Mouse (Mus musculus) adipocyte (in vitro differentiated cells): ENCODE data around the gene Specc1l.
A peak's percentile ranks its signal among the peaks of the same experiment; 100 is the strongest.

ENCODE experiments used
- DNase-seq: peaks from one replicate; pipeline ENCODE4 v3.0.0-alpha.2; 2016; ENCODE audit warnings: low spot score

Specc1l gene

DNA sequence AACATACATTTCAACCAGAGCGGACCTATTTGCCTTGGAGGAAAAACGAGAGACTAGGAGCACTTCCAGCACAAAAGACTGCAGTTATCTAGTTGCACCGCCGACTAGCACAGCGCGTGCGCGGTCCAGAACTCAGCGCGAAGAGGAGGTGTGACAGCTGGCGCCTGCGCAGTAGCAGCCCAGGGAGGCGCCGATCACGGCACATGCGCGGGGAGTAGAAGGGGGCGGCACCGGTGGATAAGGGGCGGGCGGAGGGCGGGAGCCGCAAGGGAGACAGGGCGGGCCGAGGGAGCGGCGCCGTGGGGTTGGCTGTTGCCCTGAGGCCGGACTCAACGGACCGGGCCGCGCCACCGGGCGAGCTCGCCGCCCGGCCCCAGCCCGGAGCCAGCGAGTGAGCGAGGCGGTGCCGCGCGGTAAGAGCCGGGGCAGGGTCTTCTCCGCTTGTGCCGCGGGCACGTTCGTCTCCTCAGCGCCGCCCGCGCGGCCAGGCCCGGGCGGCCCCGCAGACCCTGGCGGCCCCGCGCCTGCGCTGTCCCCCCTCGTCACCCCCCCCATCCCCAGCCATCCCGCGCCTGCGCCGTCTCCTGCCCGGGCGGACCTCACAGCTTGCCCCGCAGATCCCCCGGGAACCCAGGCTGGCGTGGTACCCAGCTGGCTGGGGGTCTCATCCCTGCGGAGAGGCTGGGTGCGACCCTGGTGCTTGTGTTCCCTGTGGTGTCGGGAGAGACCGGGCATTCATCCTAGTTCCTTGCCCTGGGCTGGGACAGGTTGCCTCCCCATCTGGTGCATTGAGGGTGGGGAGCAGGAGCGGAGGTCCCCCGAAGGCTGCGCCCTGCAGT lies at the start of gene Specc1l:
TSS of gene Specc1l (plus strand) at position 267 of the 839 bp plus-strand sequence.
- DNase-seq = peak; percentile 97

DNA sequence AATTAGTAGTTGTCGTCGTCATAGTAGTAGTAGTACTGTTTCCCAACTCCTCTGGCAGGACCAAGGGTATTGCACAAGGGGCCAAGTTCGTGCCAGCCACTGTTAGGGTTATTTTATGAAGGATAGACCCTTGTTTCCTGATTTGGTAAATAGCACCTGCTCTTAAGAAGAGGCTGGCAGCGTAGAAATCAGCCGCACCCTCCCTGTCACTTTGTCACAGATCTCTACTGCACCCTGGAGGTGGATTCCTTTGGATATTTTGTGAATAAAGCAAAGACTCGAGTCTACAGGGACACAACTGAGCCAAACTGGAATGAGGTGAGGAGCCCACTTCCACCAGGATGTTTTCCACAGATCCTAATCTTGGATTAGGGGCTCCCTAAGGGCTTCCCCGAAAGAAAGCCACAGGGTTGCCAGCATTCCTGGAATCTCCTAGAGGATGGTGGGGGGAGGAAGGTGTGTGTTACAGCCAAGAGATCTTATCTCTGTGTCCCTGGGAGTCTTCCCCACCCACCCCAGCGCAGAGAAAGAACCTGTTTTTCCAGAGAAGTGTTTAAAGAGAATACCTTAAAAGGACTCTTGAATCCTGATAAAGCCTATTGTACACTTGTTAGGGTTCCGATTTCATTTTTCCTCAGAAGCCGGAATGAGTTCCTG lies 45.9 kb upstream of the Specc1l start:
- peak; percentile 68 for DNase-seq

DNA sequence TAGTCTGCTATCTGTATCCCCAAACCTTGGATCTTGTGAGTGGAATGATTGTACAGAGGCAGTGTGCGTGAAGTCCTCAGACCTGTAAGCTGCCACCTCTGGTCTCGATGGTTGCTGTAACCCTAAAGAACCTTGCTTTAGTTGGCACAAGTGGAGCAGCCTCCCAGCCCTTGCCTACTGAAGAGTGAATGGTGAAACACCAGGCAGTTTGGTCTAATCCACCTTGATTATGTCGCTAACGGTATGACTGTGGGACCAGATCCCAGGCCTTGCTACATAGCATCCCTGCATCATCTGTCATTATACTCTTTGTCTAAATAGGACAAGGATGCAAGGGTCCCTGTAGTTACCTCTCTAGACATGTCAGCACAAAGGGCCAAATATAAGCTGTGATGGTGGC lies 45.3 kb upstream of the Specc1l start:
- DNase-seq = peak; percentile 39

DNA sequence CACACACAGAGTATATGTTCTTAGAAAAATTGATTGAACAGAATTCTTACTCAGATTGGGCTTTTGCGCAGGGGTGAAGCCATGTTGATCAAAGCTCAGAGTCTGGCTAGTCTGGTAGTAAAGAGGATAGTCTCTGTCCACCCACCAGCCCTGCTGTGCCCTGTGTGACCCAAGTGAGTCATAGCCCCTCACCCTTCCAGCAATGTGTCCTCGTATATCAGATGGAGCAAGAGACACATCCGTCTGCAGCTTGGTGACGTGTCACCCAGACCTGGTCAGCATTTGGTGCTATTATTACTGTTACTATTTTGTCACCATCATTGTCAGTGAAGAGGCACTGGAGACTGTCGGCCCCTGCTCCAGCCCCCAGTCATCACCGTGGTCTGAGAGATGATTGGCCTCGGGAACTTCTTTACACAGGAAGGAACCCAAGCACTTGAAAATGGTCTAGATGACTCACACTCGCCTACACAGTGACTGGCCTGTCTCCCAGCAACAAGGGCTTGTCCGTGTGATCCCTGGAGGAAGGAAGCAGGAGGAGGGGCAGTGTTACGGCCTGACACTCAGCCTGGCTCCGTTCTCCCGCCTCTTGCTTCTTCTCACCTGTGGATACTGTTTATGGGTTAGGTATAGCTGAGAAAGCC lies 41.5 kb upstream of the Specc1l start:
- peak; percentile 66 for DNase-seq

DNA sequence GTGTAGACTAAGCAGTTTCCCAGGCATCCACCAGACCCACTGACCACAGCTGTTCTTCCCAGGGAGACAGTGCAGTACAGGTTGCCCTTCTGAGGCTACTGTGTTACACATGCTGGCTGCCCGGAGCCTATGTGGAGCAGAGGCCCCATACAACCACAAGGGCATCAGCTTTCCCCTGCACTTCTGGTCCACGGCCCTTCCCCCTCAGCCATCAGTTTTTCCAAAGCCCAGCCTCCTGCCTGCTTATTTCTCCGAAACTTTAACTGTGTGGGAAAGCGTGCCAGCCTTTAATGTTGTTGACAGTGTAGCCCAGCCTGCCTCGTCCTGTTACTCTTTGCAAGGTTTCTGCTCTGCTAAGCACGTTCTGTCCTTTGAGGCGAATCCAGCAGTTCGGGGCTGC lies 38.8 kb upstream of the Specc1l start:
- DNase-seq = no peak

DNA sequence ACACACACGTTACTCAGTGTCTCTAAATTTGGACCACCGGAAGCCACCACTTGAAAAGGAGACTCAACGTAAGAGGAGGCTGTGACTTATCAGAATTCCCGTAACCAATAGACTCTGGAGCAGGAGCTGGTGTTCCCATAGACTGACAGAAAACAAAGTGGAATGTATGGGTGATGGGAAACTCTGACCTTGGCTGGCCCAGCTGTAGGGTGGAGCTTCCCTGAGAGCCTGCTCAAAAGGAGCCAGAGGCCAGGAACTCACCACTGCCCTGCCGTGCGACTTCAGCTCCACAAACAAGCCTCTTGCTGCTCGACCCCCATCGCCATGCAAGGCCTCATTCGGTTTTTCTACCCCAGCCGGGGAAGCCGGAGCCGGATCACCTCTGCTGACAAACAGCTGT lies 38.2 kb upstream of the Specc1l start:
- peak; percentile 21 for DNase-seq

DNA sequence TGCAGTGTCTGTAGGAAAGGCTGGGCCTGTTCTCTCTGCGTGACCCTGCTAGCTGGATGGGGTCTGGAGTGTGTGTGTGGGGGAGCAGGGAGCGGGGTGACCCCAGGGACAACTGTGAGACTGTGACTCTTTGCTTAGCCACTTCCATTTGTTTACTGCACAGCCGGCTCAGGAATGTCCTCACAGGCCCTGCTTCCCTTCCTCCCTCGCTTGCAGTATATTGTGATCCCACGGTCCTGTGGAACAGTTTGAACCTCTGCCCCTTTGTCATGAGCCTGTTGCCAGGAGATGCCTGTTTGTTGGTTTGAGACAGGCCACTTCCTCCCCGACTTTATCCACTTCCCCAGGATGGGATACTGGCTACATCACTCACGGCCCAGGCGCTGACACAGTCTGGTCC lies 35.4 kb upstream of the Specc1l start:
- no peak for DNase-seq

DNA sequence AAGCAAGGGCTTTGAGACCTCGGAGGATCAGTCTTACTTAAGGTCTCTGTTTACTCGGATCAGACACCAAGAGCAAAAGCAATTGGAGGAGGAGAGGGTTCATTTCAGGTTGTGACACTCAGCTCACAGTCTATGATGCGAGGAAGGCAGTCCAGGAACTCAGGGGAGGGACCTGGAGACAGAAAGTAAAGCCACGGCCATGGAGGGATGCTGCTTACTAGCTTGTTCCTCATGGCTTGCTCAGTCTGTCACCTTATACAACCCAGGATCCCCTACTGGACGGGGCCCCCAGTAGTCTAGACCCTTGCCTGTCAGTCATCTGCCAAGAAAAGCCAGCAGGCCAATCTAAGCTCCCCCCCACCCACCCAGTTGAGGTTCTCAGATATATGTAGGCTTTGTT lies 33.0 kb upstream of the Specc1l start:
- DNase-seq = no peak

DNA sequence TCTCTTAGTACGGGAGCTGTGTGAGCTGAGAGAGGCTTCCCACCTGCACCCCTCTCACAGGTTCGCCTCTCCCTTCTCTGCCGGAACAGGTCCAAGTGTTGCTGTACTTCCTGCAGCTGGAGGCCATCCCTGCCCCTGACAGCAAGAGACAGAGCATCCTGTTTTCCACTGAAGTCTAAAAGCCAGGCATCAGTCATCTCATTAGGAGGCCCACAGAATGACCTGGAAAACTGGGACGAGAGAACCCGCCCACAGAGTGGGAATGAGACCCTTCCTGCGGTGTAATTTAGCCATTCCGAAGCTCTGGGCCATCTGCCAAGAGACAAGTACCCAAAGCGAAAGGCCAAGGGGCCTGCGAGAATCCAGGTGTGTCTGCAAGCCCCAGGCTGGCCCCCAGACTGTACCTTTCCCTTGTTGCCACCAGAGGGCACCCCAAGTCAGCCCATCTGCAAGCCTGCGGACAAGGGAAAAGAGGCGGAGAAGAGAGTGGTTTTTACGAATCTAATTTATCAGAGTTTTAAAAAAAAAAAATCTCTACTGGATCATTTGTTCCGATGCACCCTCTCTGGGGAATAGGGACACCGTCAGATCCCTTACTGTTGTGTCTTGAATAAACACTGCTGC lies 29.6 kb upstream of the Specc1l start:
- DNase-seq = peak; percentile 70

DNA sequence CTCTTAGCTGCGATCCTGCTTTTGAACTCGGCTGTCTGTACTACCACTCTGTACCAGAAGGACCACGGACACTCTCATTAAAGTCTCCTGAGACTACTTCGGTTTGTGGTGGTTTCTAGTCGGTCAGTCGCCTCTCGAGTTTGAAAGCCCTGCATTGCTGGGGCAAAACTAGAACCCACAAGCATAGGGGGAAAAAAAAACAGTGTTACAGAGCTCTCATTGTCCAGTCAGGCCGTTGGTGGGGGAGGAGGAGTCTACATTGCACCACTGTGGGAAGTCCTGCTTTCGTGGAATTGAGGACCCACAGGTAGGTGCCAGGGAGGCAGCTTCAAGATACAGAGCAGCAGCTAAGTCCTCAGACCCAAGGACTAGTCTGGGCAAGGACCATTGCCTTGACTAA lies 27.0 kb upstream of the Specc1l start:
- DNase-seq = no peak

DNA sequence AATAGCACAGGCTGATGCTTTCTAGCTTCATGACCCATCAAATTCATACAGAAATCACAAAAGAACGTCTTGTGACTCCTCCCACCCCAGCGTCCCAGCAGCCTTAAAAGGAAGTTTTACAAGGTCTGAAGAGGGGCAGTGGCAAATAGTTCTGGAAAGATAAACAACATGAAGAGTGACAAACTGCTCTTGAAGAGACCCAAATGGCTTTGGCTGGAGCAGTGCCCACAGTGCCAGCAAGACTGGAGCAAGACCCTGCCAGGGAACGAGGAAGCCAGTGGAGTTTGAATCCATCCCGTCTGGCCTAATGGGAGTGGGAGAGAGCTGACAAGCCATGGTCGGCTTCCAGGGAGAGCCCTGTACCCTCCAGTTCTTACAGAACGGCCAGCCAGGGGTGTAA lies 25.3 kb upstream of the Specc1l start:
- no peak for DNase-seq

DNA sequence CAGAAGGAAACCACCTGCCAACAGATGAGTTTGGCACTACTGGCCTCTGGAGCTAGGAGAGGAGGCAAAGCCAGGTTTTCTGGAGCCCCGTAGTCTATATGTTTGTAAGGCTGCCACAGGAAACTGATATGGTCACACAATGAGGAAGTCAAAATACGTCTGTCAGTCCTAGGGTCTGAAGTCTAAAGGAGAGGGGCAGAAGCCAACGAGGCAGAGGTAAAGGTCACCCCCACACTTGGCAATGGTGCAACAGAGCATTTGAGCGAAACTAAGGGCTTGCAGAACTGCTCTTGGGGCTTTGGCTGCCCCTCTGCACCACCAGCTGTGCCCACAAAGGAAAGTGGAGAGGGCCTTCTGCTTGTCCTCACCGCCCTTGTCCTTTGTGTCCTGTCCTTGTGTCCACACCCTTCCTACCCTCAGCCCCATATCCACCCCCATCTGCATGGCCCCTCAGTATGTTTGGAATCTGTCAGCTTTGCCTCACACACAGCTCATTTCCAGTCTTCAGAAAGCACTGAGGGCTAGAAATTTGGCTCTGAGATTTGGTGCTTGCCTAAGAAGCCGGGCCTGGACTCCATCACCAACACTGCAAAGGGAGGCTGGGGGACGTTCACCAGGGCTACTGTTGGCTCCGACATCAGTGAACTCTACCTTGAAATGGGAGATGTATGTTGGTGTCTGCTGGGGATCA lies 24.4 kb upstream of the Specc1l start:
- DNase-seq = no peak

DNA sequence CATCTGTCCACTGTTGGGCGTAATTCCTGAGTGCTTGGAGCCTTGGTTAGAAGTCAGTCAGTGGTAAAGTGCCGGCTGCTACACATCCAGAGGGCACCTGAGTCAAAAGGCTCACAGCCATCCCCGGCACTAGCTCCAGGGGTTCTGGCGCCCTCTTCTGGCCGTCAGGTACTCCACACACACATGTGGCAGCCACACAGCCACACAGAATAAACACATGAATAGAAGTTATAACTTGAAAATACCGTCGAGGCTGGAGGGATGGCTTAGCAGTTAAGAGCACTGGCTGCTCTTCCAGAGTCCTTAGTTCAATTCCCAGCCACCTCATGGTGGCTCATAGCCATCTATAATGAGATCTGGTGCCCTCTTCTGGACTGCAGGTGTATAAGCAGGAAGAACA lies 20.2 kb upstream of the Specc1l start:
- DNase-seq = no peak

DNA sequence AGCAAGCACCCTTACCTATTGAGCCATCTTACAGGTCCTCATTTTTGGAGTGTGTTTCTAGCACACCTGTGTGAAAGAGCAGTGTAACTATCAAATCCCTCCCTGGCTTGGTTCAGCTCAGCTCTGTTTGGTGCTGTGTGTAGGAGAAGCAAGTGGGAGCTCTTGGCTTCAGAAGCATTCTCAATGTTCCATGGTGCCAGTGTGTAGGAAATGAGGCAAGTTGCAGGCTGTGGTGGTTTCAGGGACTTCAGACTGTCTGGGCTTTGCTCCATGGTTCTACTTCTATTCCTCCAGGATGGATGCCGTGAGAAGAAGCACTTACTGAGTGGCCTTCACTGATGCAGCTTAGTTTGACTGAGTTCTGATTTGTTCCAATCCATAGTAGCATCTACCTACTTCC lies 14.1 kb upstream of the Specc1l start:
- DNase-seq = no peak

DNA sequence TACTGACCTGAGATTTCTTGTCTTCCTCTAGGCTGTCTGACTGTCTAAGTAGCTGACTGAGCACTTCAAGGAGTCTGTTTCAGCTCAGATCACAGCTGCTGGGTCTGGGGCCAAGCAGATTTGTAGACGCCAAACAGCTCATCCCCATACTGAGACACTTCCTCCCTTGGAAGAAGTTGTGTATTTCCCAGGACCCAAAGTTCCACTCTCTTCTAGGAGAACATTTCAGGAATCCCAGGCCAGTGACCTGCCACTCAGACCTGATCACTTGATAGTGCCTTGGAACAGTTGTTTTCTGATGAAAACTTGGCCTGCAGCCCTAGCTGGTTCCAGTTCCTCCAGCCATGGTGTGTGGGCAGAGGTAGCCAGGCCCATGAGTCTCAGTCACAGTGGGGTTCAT lies 11.1 kb upstream of the Specc1l start:
- DNase-seq = peak; percentile 50

DNA sequence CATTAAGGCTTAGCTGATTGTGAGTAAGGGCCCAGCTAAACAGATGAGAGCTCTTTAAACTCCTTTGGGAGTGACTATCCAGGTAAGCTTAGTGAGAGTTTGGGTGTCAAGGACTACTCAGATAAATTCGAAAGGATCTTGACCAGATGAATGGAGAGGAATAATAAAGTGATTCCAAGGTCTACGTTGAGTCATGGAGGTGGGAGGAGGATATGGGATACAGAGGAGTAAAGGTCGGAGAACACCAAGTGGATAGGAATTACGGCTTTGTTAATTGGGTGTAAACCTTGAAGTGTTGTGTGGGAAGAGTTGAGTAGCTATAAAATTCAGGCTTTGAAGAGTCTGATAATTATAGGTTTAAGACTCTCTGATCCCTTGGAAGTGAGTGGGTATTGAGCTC lies 5.7 kb upstream of the Specc1l start:
- no peak for DNase-seq

DNA sequence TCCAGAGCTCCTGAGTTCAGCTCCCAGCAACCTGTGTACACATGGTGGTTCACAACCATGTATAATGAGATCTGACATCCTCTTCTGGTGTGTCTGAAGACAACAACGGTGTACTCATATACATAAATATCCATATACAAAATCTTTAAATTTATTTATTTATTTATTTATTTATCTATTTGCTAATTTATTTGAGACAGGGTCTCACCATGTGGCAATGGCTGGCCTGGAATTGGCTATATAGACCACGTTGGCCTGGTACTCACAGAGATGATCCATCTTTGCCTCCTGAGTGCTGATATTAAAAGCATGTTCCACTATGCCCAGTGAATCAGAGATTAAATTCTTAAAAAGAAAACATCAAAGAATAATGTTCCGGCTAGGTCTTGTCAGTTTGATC lies 1.0 kb upstream of the Specc1l start:
- no peak for DNase-seq

DNA sequence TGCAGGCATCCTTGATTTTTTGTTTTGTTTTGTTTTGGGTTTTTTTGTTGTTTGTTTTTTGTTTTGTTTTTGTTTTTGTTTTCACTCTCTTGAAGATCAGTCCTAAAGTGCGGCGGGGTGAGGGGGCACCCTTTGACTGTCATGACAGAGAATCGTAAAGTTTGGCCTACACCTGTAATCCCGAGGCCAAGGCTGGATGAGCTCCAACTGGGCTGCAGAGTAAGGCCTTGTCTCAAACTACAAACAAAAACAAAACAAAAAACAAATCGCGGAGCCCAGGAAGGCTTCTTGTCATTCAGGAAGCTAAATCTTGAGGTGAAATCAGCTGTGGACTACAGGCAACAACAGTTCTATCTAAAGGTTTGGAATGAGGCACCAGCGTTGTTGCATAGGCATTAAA lies 1.1 kb downstream of the Specc1l start:
- peak; percentile 55 for DNase-seq

DNA sequence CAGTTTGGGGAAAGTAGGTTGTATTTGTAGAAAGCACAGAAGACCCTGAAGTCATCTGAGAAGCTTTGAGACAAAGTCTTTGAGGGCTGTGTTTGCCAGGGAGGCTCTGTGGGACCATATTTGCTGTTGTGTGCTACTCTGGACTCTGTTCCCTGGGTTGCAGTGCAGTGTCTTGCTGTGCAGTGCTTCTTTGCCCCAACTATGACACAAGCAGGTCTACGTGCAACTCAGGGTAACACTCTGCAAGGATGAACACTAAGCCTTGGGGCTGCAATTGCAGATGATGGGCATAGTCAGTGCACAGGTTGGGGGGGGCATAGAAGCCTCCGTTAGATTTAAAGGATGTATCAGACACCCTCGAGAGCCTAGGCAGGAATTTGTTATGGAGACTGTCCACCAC lies 8.8 kb downstream of the Specc1l start:
- DNase-seq = no peak

DNA sequence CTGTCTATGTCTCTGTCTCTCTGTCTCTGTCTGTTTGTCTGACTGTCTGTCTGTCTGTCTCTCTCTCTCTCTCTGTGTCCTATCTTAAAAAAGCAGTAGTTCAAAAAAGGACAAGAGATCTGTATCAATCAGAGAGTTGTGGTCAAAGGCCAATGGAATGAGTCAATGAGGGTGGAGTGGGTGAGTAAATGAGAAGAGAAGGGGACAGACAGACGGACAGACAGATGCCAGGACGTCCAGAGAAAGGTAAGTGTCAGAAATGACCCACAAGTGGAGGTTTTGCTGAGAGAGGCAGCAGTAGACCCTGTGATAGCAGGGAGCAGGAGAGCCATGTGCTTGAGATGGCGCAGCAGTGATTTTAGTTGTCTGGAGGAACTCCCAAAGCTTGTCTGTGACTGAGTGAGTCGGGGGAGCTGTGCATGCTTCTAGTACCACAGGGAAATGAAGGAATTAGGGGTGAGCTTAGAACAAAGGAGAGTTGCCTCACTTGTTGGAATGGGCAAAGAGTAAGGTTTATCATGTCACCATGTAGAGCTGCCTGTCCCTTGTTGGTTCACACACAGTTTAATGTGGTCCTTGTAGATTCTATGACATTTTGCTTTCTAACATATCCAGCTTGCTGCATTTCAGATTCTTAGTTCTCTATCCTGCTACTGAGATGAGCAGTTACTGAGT lies 10.2 kb downstream of the Specc1l start:
- DNase-seq = no peak

DNA sequence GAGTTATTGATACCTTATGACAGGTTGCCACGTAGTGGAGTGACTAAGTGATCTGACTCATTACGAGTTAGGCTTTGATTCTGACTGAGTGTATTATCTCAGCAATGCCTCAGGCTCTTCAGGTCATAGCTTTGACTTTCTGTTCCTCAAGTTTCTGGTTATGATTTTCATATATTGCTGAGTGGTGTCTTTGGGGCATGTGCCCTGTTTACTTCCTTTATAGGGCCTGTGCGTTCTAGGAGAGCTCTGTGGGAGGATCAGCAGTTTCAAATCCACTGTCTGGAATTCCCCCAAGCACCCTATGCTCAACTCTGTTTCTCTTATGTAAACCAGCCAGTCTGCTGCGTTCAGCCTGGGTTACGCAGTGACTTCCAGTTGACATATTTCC lies 10.7 kb downstream of the Specc1l start:
- DNase-seq = no peak

DNA sequence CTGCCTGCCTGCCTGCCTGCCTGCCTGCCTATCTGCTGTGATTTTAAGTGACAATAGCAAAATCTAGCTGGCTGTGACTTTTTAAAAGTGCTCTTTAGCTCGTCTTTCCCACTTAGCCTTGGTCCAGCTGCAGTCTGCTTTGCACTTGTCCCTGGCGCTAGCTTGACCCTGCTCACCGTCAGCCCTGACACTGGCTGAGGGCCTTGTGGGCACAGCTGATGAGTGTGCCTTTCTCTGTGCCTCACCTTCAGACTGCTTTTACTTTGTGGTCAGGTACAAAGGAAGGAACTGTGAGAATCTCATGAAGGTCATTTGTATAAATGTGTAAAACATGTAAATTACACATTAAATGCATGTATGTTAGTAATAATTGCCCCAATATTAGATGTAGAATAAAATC lies 12.3 kb downstream of the Specc1l start:
- DNase-seq = no peak
